Mouse (Mus musculus): ENCODE measurements around the gene Bcl2. TPM values are rescaled to one million over a fixed set of nuclear protein-coding genes. Genes with fewer than 3 reads are reported as not detected.
A peak's percentile ranks its signal among the peaks of the same experiment; 100 is the strongest.

The Bcl2 gene
- polyA plus RNA-seq, 1 experiment from 2014 or later = 18.1 TPM

- WGBS = 57% methylated on average over 7 of the region's 7 CpGs
- ATAC-seq (ENCODE audit: insufficient number of reproducible peaks, insufficient read depth, low FRiP score, low TSS enrichment) = no peak
- H3K4me1 ChIP-seq = no peaks in the 10 kb centered on the region
- no peaks in the 10 kb centered on the region for H3K36me3 ChIP-seq
- no peak overlapping the region for H3K27ac ChIP-seq
- no peak overlapping the region for H3K4me3 ChIP-seq
- no peaks in the 10 kb centered on the region for H3K9me3 ChIP-seq
- H3K27me3 ChIP-seq = no peaks in the 10 kb centered on the region
- H3K9ac ChIP-seq = no peak overlapping the region
- no peak overlapping the region for H3K4me2 ChIP-seq (replicated peaks)
These were observed 200.0 kb downstream of the Bcl2 start for GRCm38 (mm10) chr1:106513890-106514643.

- H3K4me2 ChIP-seq (replicated peaks) = no peak overlapping the region
- no peak overlapping the region for H3K27ac ChIP-seq
- H3K36me3 ChIP-seq = no peaks in the 10 kb centered on the region
- H3K27me3 ChIP-seq = no peaks in the 10 kb centered on the region
- no peak overlapping the region for H3K9ac ChIP-seq
- H3K4me3 ChIP-seq = no peak overlapping the region
- no peak for ATAC-seq (ENCODE audit: insufficient number of reproducible peaks, insufficient read depth, low FRiP score, low TSS enrichment)
- no peaks in the 10 kb centered on the region for H3K4me1 ChIP-seq
- WGBS = 67% methylated on average over 4 of the region's 4 CpGs
- no peaks in the 10 kb centered on the region for H3K9me3 ChIP-seq
These were observed 200.6 kb downstream of the Bcl2 start for GRCm38 (mm10) chr1:106513481-106513880.

- Histone ChIP-seq H3K27me3 (no peaks in the 10 kb centered on the region), H3K4me2 (replicated peaks) (no peak overlapping the region), H3K9ac (no peak overlapping the region), H3K36me3 (no peaks in the 10 kb centered on the region), H3K9me3 (no peaks in the 10 kb centered on the region), H3K4me3 (no peak overlapping the region), H3K4me1 (no peaks in the 10 kb centered on the region), H3K27ac (no peak overlapping the region)
- 27% methylated on average over 6 of the region's 6 CpGs for WGBS
- ATAC-seq (ENCODE audit: insufficient number of reproducible peaks, insufficient read depth, low FRiP score, low TSS enrichment) = 0 out of 2 replicates have a peak, but pooled peaks have one; percentile 67
These were observed 202.5 kb downstream of the Bcl2 start for GRCm38 (mm10) chr1:106511593-106511992.

- H3K36me3 ChIP-seq = no peaks in the 10 kb centered on the region
- no peaks in the 10 kb centered on the region for H3K27me3 ChIP-seq
- no peak overlapping the region for H3K4me2 ChIP-seq (replicated peaks)
- H3K4me1 ChIP-seq = no peaks in the 10 kb centered on the region
- WGBS = 79% methylated on average over 1 of the region's 1 CpGs
- no peak for ATAC-seq (ENCODE audit: insufficient number of reproducible peaks, insufficient read depth, low FRiP score, low TSS enrichment)
- H3K9me3 ChIP-seq = no peaks in the 10 kb centered on the region
- H3K4me3 ChIP-seq = no peak overlapping the region
- no peak overlapping the region for H3K9ac ChIP-seq
- no peak overlapping the region for H3K27ac ChIP-seq
These were observed 206.5 kb downstream of the Bcl2 start for GRCm38 (mm10) chr1:106507556-106507955.

- Histone ChIP-seq H3K4me3 (no peak overlapping the region), H3K4me2 (replicated peaks) (no peak overlapping the region), H3K36me3 (no peaks in the 10 kb centered on the region), H3K4me1 (no peaks in the 10 kb centered on the region), H3K27me3 (no peaks in the 10 kb centered on the region), H3K9me3 (no peaks in the 10 kb centered on the region), H3K9ac (no peak overlapping the region), H3K27ac (no peak overlapping the region)
- WGBS = 83% methylated on average over 3 of the region's 3 CpGs
- no peak for ATAC-seq (ENCODE audit: insufficient number of reproducible peaks, insufficient read depth, low FRiP score, low TSS enrichment)
These were observed 210.2 kb downstream of the Bcl2 start for GRCm38 (mm10) chr1:106503910-106504309.

- Histone ChIP-seq H3K27ac (no peak overlapping the region), H3K4me1 (no peaks in the 10 kb centered on the region), H3K36me3 (no peaks in the 10 kb centered on the region), H3K9ac (no peak overlapping the region), H3K27me3 (no peaks in the 10 kb centered on the region), H3K9me3 (no peaks in the 10 kb centered on the region), H3K4me2 (replicated peaks) (no peak overlapping the region), H3K4me3 (no peak overlapping the region)
- no peak for ATAC-seq (ENCODE audit: insufficient number of reproducible peaks, insufficient read depth, low FRiP score, low TSS enrichment)
- 93% methylated on average over 4 of the region's 4 CpGs for WGBS
These were observed 210.7 kb downstream of the Bcl2 start for GRCm38 (mm10) chr1:106503407-106503806.

- no peaks in the 10 kb centered on the region for H3K27me3 ChIP-seq
- H3K4me2 ChIP-seq (replicated peaks) = no peak overlapping the region
- no peak for ATAC-seq (ENCODE audit: insufficient number of reproducible peaks, insufficient read depth, low FRiP score, low TSS enrichment)
- no peaks in the 10 kb centered on the region for H3K9me3 ChIP-seq
- no peaks in the 10 kb centered on the region for H3K4me1 ChIP-seq
- no peaks in the 10 kb centered on the region for H3K36me3 ChIP-seq
- 68% methylated on average over 2 of the region's 2 CpGs for WGBS
- H3K9ac ChIP-seq = no peak overlapping the region
- no peak overlapping the region for H3K4me3 ChIP-seq
- no peak overlapping the region for H3K27ac ChIP-seq
These were observed 216.1 kb downstream of the Bcl2 start for GRCm38 (mm10) chr1:106497999-106498398.

Small RNA genes lying within 50 kb of the gene (microRNA-seq; reads per million reads assigned to microRNA genes)
- gene Mir3473f = not detected

Other genes with a start within 250 kb of the Bcl2 start
- 12.5 and 13.4 TPM in 2 replicates for gene Kdsr, start 45.5 kb upstream of the Bcl2 start, polyA plus RNA-seq (2016; fragmentation: Nextera tagmentation; extraction: Ambion mirVana)
- gene Vps4b, start 82.5 kb upstream of the Bcl2 start, polyA plus RNA-seq (2016; fragmentation: Nextera tagmentation; extraction: Ambion mirVana) = 70.6 and 72.2 TPM in 2 replicates
- 1.3 and 1.9 TPM in 2 replicates for gene Serpinb5, start 146.9 kb upstream of the Bcl2 start, polyA plus RNA-seq (2016; fragmentation: Nextera tagmentation; extraction: Ambion mirVana)
- gene Serpinb12, start 220.2 kb upstream of the Bcl2 start, polyA plus RNA-seq (2016; fragmentation: Nextera tagmentation; extraction: Ambion mirVana) = not detected in 2 replicates

Data from embryonic facial prominence, embryonic 12.5 days (tissue).